Mouse (Mus musculus) forebrain, postnatal 0 days (tissue): Measurements from ENCODE around the gene Camk2g. TPM values are rescaled to one million over a fixed set of nuclear protein-coding genes. Genes with fewer than 3 reads are reported as not detected.

ENCODE experiments used
- ATAC-seq: fragments of 200-750 bp; cut with Nextera tagmentation; 2 replicates; pipeline ENCODE4 v1.8.0; 2017; ENCODE audit warnings: mild to moderate bottlenecking, moderate library complexity
- DNase-seq: peaks from one replicate; pipeline ENCODE4 v3.0.0-alpha.2; 2015
- H3K27ac ChIP-seq: fragments of 300-500 bp; sonication (generic); 2 replicates; pipeline ENCODE4 v1.5.1; 2014; ENCODE audit warnings: low read depth, mild to moderate bottlenecking, antibody characterized with exemption, low read length, moderate library complexity, mixed read lengths
- H3K27me3 ChIP-seq: fragments of 300-500 bp; sonication (generic); 2 replicates; pipeline ENCODE4 v1.6.1; 2014; ENCODE audit warnings: mild to moderate bottlenecking, low read length, mixed read lengths; ENCODE audit not compliant: insufficient read depth
- H3K36me3 ChIP-seq: fragments of 300-500 bp; sonication (generic); 2 replicates; pipeline ENCODE4 v1.6.1; 2014; ENCODE audit warnings: mild to moderate bottlenecking, moderate library complexity; ENCODE audit not compliant: insufficient read depth
- H3K4me1 ChIP-seq: fragments of 300-500 bp; sonication (generic); 2 replicates; pipeline ENCODE4 v1.6.1; 2014; ENCODE audit warnings: antibody characterized with exemption; ENCODE audit not compliant: insufficient read depth
- H3K4me2 ChIP-seq: fragments of 300-500 bp; sonication (generic); 2 replicates; pipeline ENCODE4 v1.6.1; 2014; ENCODE audit warnings: low read depth, mild to moderate bottlenecking, moderate library complexity
- H3K4me3 ChIP-seq: fragments of 300-500 bp; sonication (generic); 2 replicates; pipeline ENCODE4 v1.5.1; 2014; ENCODE audit warnings: low read depth, low read length, mixed read lengths
- H3K9ac ChIP-seq: fragments of 300-500 bp; sonication (generic); 2 replicates; pipeline ENCODE4 v1.6.1; 2014; ENCODE audit warnings: mild to moderate bottlenecking
- H3K9me3 ChIP-seq: fragments of 300-500 bp; sonication (generic); 2 replicates; pipeline ENCODE4 v1.6.1; 2016; ENCODE audit warnings: low read length
- CTCF ChIP-seq: sonication (generic); IDR thresholded peaks from 2 replicates; pipeline ENCODE4 v1.5.1; 2016; ENCODE audit warnings: antibody characterized with exemption, control low read depth, low read depth
- WGBS: fragments of 180-500 bp; shearing (Covaris S2); extraction: QIAGEN DNeasy Blood & Tissue Kit; methylation state at CpG from one replicate; pipeline ENCODE4 v1.1.7; 2014; 5-methylcytosine and 5-hydroxymethylcytosine counted together
- polyA plus RNA-seq: library from polyadenylated mRNA; unstranded; fragments of >200 nt; fragmentation: Nextera tagmentation; extraction: Ambion mirVana; gene quantifications from 2 replicates; pipeline ENCODE4 v1.2.1, GENCODE M21; 2015
- total RNA-seq: library from RNA; depleted of rRNA; stranded (reverse); fragments of >200 nt; gene quantifications from 2 replicates; pipeline ENCODE4 v1.2.3, GENCODE M21; 2014

Gene Camk2g
- total and polyA plus RNA-seq, 2 experiments from 2014 or later = 145 to 231 TPM

GRCm38 (mm10) chr14:20733041-20733951 is 60.6 kb downstream of the Camk2g start:
- peaks cover 7% of the 10 kb centered on the region for H3K4me1 ChIP-seq
- H3K4me3 ChIP-seq = peak overlapping the region; percentile 73
- H3K9ac ChIP-seq = peak overlapping the region; percentile 86
- ATAC-seq = no peak
- H3K36me3 ChIP-seq = peaks cover 40% of the 10 kb centered on the region
- no peaks in the 10 kb centered on the region for H3K27me3 ChIP-seq
- DNase-seq = no peak
- TF ChIP-seq CTCF = no peak
- no peak overlapping the region for H3K27ac ChIP-seq
- H3K9me3 ChIP-seq = no peaks in the 10 kb centered on the region
- WGBS = 54% methylated on average over 12 of the region's 12 CpGs
- peak overlapping the region; percentile 82 for H3K4me2 ChIP-seq

- Histone ChIP-seq H3K4me3 (no peak overlapping the region), H3K4me1 (peaks cover 7% of the 10 kb centered on the region), H3K36me3 (peaks cover 42% of the 10 kb centered on the region), H3K4me2 (no peak overlapping the region), H3K27ac (no peak overlapping the region), H3K9ac (no peak overlapping the region), H3K9me3 (no peaks in the 10 kb centered on the region), H3K27me3 (no peaks in the 10 kb centered on the region)
- DNase-seq (no peak), ATAC-seq (no peak)
- no peak for TF ChIP-seq CTCF
- 85% methylated on average over 9 of the region's 9 CpGs for WGBS
These were observed 62.9 kb downstream of the Camk2g start for GRCm38 (mm10) chr14:20730853-20731602.

GRCm38 (mm10) chr14:20729871-20730270 is 64.0 kb downstream of the Camk2g start:
- no peak overlapping the region for H3K27ac ChIP-seq
- peaks cover 51% of the 10 kb centered on the region for H3K36me3 ChIP-seq
- peaks cover 7% of the 10 kb centered on the region for H3K4me1 ChIP-seq
- 95% methylated on average over 9 of the region's 9 CpGs for WGBS
- H3K27me3 ChIP-seq = no peaks in the 10 kb centered on the region
- TF ChIP-seq CTCF = no peak
- no peak overlapping the region for H3K9ac ChIP-seq
- no peak for ATAC-seq
- DNase-seq = no peak
- no peak overlapping the region for H3K4me2 ChIP-seq
- H3K4me3 ChIP-seq = no peak overlapping the region
- no peaks in the 10 kb centered on the region for H3K9me3 ChIP-seq

GRCm38 (mm10) chr14:20725660-20726339 is 68.1 kb downstream of the Camk2g start:
- Histone ChIP-seq H3K36me3 (peaks cover 90% of the 10 kb centered on the region), H3K4me2 (no peak overlapping the region), H3K4me1 (no peaks in the 10 kb centered on the region), H3K4me3 (no peak overlapping the region), H3K27ac (no peak overlapping the region), H3K9ac (no peak overlapping the region), H3K27me3 (no peaks in the 10 kb centered on the region), H3K9me3 (no peaks in the 10 kb centered on the region)
- ATAC-seq (no peak), DNase-seq (no peak)
- WGBS = 89% methylated on average over 6 of the region's 6 CpGs
- TF ChIP-seq CTCF = no peak

- peak; percentile 86 for TF ChIP-seq CTCF
- ATAC-seq (peak; percentile 66), DNase-seq (peak; percentile 84)
- no peaks in the 10 kb centered on the region for H3K9me3 ChIP-seq
- H3K36me3 ChIP-seq = peaks cover 96% of the 10 kb centered on the region
- H3K9ac ChIP-seq = no peak overlapping the region
- 9% methylated on average over 5 of the region's 5 CpGs for WGBS
- H3K4me3 ChIP-seq = no peak overlapping the region
- no peak overlapping the region for H3K27ac ChIP-seq
- no peak overlapping the region for H3K4me2 ChIP-seq
- no peaks in the 10 kb centered on the region for H3K4me1 ChIP-seq
- no peaks in the 10 kb centered on the region for H3K27me3 ChIP-seq
These were observed 69.8 kb downstream of the Camk2g start for GRCm38 (mm10) chr14:20724043-20724442.

GRCm38 (mm10) chr14:20723006-20723405 is 70.9 kb downstream of the Camk2g start:
- Histone ChIP-seq H3K36me3 (peaks cover 96% of the 10 kb centered on the region), H3K4me3 (no peak overlapping the region), H3K27me3 (no peaks in the 10 kb centered on the region), H3K27ac (no peak overlapping the region), H3K4me1 (no peaks in the 10 kb centered on the region), H3K9me3 (no peaks in the 10 kb centered on the region), H3K9ac (no peak overlapping the region), H3K4me2 (no peak overlapping the region)
- 91% methylated on average over 12 of the region's 12 CpGs for WGBS
- no peak for DNase-seq
- no peak for TF ChIP-seq CTCF
- ATAC-seq = no peak
